Mouse (Mus musculus) olfactory bulb, adult 2 months (tissue): ENCODE results near the gene Gm43517.

Experiments
- CTCF ChIP-seq: fragments of 200-500 bp; IDR thresholded peaks from 2 replicates; pipeline ENCODE4 v1.5.1; 2012; ENCODE audit warnings: low read depth, mild to moderate bottlenecking, low read length, moderate library complexity; ENCODE audit not compliant: insufficient read depth
- POLR2A ChIP-seq: fragments of 200-500 bp; IDR thresholded peaks from 2 replicates; pipeline ENCODE4 v1.6.1; 2012; ENCODE audit warnings: mild to moderate bottlenecking, low read depth, low read length, moderate library complexity; ENCODE audit not compliant: insufficient read depth

- TF ChIP-seq CTCF (0 out of 2 replicates have a peak, but pooled peaks have one; percentile 31), POLR2A (no peak)
These were observed 6.5 kb downstream of the Gm43517 start for GRCm38 (mm10) chr12:49391305-49392040.
